Mouse (Mus musculus) limb, embryonic 15.5 days (tissue): ENCODE results near the gene Gm3526. TPM values are rescaled to one million over a fixed set of nuclear protein-coding genes. Genes with fewer than 3 reads are reported as not detected.
"Not testable (repeated sequence)": the region's sequence is repeated elsewhere in the genome, so short reads cannot be mapped to it uniquely, and the experiment has no call there.

Experiments used
- ATAC-seq: fragments of 200-750 bp; cut with Nextera tagmentation; 2 replicates; pipeline ENCODE4 v1.8.0; 2017; ENCODE audit warnings: low read depth, moderate TSS enrichment; ENCODE audit not compliant: insufficient number of reproducible peaks, low FRiP score, low TSS enrichment
- H3K27ac ChIP-seq: fragments of 300-500 bp; sonication (generic); 2 replicates; pipeline ENCODE4 v1.5.1; 2015; ENCODE audit warnings: moderate library complexity, mild to moderate bottlenecking, inconsistent platforms
- H3K27me3 ChIP-seq: fragments of 300-500 bp; sonication (generic); 2 replicates; pipeline ENCODE4 v1.6.1; 2015; ENCODE audit warnings: inconsistent platforms
- H3K36me3 ChIP-seq: fragments of 300-500 bp; sonication (generic); 2 replicates; pipeline ENCODE4 v1.6.1; 2015; ENCODE audit warnings: inconsistent platforms
- H3K4me1 ChIP-seq: fragments of 300-500 bp; sonication (generic); 2 replicates; pipeline ENCODE4 v1.6.1; 2015; ENCODE audit warnings: inconsistent platforms
- H3K4me2 ChIP-seq: fragments of 300-500 bp; sonication (generic); 2 replicates; pipeline ENCODE4 v1.6.1; 2015; ENCODE audit warnings: mild to moderate bottlenecking, inconsistent platforms
- H3K4me3 ChIP-seq: fragments of 300-500 bp; sonication (generic); 2 replicates; pipeline ENCODE4 v1.5.1; 2015; ENCODE audit warnings: mild to moderate bottlenecking, inconsistent platforms
- H3K9ac ChIP-seq: fragments of 300-500 bp; sonication (generic); 2 replicates; pipeline ENCODE4 v1.6.1; 2015; ENCODE audit warnings: inconsistent platforms
- H3K9me3 ChIP-seq: fragments of 300-500 bp; sonication (generic); 2 replicates; pipeline ENCODE4 v1.6.1; 2016; ENCODE audit warnings: inconsistent platforms
- WGBS: fragments of 180-500 bp; shearing (Covaris S2); methylation state at CpG from one replicate; pipeline ENCODE4 v1.1.7; 2015; 5-methylcytosine and 5-hydroxymethylcytosine counted together
- polyA plus RNA-seq: library from polyadenylated mRNA; unstranded; fragments of >200 nt; fragmentation: Nextera tagmentation; extraction: Ambion mirVana; gene quantifications from 2 replicates; pipeline ENCODE4 v1.2.1, GENCODE M21; 2015

Gene Gm3526
- not detected in 2 replicates for polyA plus RNA-seq

DNA sequence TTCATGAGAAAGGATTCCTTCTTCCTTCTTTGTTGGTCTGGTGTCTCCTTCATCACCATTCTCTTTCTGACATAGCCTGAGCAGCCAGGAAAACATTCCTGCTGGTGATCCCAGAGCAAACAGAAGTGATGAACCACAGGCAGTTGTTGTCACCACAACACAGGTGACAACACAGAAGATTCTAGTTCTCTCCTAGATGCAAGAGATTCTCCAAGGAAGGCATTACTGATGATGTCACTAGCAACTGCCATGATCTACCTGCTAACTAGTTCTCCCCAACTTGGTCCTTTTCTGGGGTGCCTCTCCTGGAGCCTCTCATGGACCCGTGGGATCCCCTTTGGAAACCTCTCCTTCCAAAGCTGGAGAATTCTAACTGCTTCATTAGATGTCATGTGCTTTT, at the start of gene Gm3526:
TSS of gene Gm3526 (minus strand) at position 101 of the 400 bp plus-strand sequence.
- no CpG with 5 or more reads among the region's 1 CpGs for WGBS
- not testable (repeated sequence) for ATAC-seq

More for the DNA sequence above, at the start of gene Gm3526:
- H3K27me3 ChIP-seq, H3K4me3 ChIP-seq, H3K36me3 ChIP-seq, H3K27ac ChIP-seq, H3K4me1 ChIP-seq, H3K9ac ChIP-seq, H3K9me3 ChIP-seq, H3K4me2 ChIP-seq: not testable (repeated sequence)

Other genes starting within 250 kb of the Gm3526 start
- 0.37 TPM in 1 of 2 replicates, not detected in the other for gene Gm3298, start 244.7 kb downstream of the Gm3526 start, polyA plus RNA-seq
- gene 4930555G01Rik, start 210.0 kb downstream of the Gm3526 start, polyA plus RNA-seq, result not detected in 2 replicates
- 0.21 and 0.37 TPM in 2 replicates for gene Gm8281, start 189.5 kb downstream of the Gm3526 start, polyA plus RNA-seq
- gene Gm8279, start 129.1 kb downstream of the Gm3526 start, polyA plus RNA-seq, result not detected in 2 replicates
- not detected in 2 replicates for gene Gm3317, start 96.0 kb downstream of the Gm3526 start, polyA plus RNA-seq
- not detected in 2 replicates for gene Gm8271, start 74.8 kb downstream of the Gm3526 start, polyA plus RNA-seq
- not detected in 2 replicates for gene Gm3542, start 74.3 kb upstream of the Gm3526 start, polyA plus RNA-seq
- not detected in 2 replicates for gene Gm3500, start 128.5 kb upstream of the Gm3526 start, polyA plus RNA-seq
- gene Gm3194, start 194.9 kb upstream of the Gm3526 start, polyA plus RNA-seq, result 0.42 and 0.47 TPM in 2 replicates
- not detected in 2 replicates for gene Gm8246, start 217.2 kb upstream of the Gm3526 start, polyA plus RNA-seq
- not detected in 2 replicates for gene Gm3187, start 223.6 kb upstream of the Gm3526 start, polyA plus RNA-seq
- gene Gm3488, start 241.1 kb upstream of the Gm3526 start, polyA plus RNA-seq, result 0.49 and 0.60 TPM in 2 replicates